Mouse (Mus musculus): Measurements from ENCODE around the gene C530025M09Rik.

The C530025M09Rik gene

GRCm38 (mm10) chr2:149830536-149831458, at the start of gene C530025M09Rik:
Gene C530025M09Rik (minus strand): TSS chr2:149831213.
- DNase-seq: peak; percentile 19

GRCm38 (mm10) chr2:149877954-149878353, 46.9 kb upstream of the C530025M09Rik start:
- no peak for DNase-seq

- no peak for DNase-seq
These were observed 42.3 kb upstream of the C530025M09Rik start for GRCm38 (mm10) chr2:149873346-149873745.

GRCm38 (mm10) chr2:149872496-149872895, 41.5 kb upstream of the C530025M09Rik start:
- no peak for DNase-seq

GRCm38 (mm10) chr2:149870496-149870895, 39.5 kb upstream of the C530025M09Rik start:
- DNase-seq: no peak

- DNase-seq: no peak
These were observed 35.0 kb upstream of the C530025M09Rik start for GRCm38 (mm10) chr2:149865914-149866435.

- no peak for DNase-seq
These were observed 30.0 kb upstream of the C530025M09Rik start for GRCm38 (mm10) chr2:149861002-149861401.

- no peak for DNase-seq
These were observed 17.8 kb upstream of the C530025M09Rik start for GRCm38 (mm10) chr2:149848778-149849177.

GRCm38 (mm10) chr2:149844575-149844974, 13.6 kb upstream of the C530025M09Rik start:
- DNase-seq: no peak

- no peak for DNase-seq
These were observed 8.7 kb upstream of the C530025M09Rik start for GRCm38 (mm10) chr2:149839666-149840065.

GRCm38 (mm10) chr2:149836471-149837135, 5.6 kb upstream of the C530025M09Rik start:
- no peak for DNase-seq

GRCm38 (mm10) chr2:149835091-149835490, 4.1 kb upstream of the C530025M09Rik start:
- DNase-seq: no peak

GRCm38 (mm10) chr2:149832301-149832700, 1.3 kb upstream of the C530025M09Rik start:
- DNase-seq: no peak

GRCm38 (mm10) chr2:149831459-149832245, 639 bp upstream of the C530025M09Rik start:
- no peak for DNase-seq

GRCm38 (mm10) chr2:149829955-149830535, 968 bp downstream of the C530025M09Rik start:
- no peak for DNase-seq

- DNase-seq: no peak
These were observed 2.1 kb downstream of the C530025M09Rik start, which contains the start of gene Syndig1 for GRCm38 (mm10) chr2:149828911-149829310. Gene Syndig1 (plus strand): TSS chr2:149829211.

GRCm38 (mm10) chr2:149820201-149820600, 10.8 kb downstream of the C530025M09Rik start:
- no peak for DNase-seq

- no peak for DNase-seq
These were observed 11.3 kb downstream of the C530025M09Rik start for GRCm38 (mm10) chr2:149819751-149820150.

- no peak for DNase-seq
These were observed 12.6 kb downstream of the C530025M09Rik start for GRCm38 (mm10) chr2:149818395-149818794.

GRCm38 (mm10) chr2:149812899-149813298, 18.1 kb downstream of the C530025M09Rik start:
- DNase-seq: no peak

- no peak for DNase-seq
These were observed 25.8 kb downstream of the C530025M09Rik start for GRCm38 (mm10) chr2:149805256-149805655.

- DNase-seq: no peak
These were observed 26.3 kb downstream of the C530025M09Rik start for GRCm38 (mm10) chr2:149804599-149805140.

Measured in kidney, postnatal 14 days (tissue).